Mouse (Mus musculus): Measurements from ENCODE around the gene Cdk6.

- no peak for TF ChIP-seq CTCF (IDR thresholded peaks at IDR 0.05; ENCODE audit: extremely low read depth, insufficient read depth, low read length)
- TF ChIP-seq POLR2A (IDR thresholded peaks at IDR 0.05; ENCODE audit: extremely low read depth, insufficient read depth, low read length) = no peak
These were observed 121.8 kb downstream of the Cdk6 start for GRCm38 (mm10) chr5:3462897-3463757.

Data from cortical plate, adult 2 months (tissue).